11 mouse cellular contexts compared by ENCODE assay signal in the genomic region with DNA sequence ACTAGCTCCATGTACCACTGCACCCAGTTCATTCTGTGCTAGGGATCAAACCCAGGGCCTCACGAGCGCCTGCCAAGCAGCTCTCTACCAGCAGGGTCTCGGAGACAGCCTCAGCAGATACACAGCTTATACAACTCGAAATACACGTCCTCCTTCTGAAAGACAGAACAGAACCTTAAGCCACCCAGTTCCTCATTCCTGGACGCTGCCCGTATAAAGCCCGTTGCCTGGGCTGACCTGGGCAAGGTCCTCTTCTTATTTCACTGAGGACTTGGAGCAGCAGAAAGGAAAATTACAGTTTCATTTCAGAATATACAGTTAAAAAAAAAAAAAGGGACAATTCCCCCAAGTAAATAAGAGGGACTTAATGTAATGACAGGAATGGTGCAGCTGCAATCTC.
"Had no signal": no experiment of that assay in that cellular context is flagged by ENCODE, and none has a peak within 500 bp of the region (broad histone marks: within the 10 kb centered on the region; RNA-seq: fewer than 3 reads in every experiment).

No protein-coding gene starts in this region.

- H3K4me1 ChIP-seq: intestine, embryonic 15.5 days; limb, embryonic 10.5 days; liver, embryonic 15.5 days; midbrain, embryonic 13.5 days had no signal

- H3K27ac ChIP-seq: hindbrain, postnatal 0 days; intestine, embryonic 15.5 days; limb, embryonic 10.5 days; liver, embryonic 15.5 days; macrophage; midbrain, embryonic 13.5 days had no signal

- H3K9ac ChIP-seq: intestine, embryonic 15.5 days; liver, embryonic 15.5 days; midbrain, embryonic 13.5 days had no signal

- H3K27me3 ChIP-seq: intestine, embryonic 15.5 days; liver, embryonic 15.5 days; midbrain, embryonic 13.5 days had no signal

- H3K4me2 ChIP-seq: intestine, embryonic 15.5 days; liver, embryonic 11.5 days; liver, embryonic 15.5 days; midbrain, embryonic 13.5 days had no signal

- DNase-seq: lung, adult 2 months; thymus, adult 18-20 months; thymus, postnatal 14 days had no signal

- H3K36me3 ChIP-seq: intestine, embryonic 15.5 days; limb, embryonic 10.5 days; liver, embryonic 15.5 days; midbrain, embryonic 13.5 days had no signal

- ATAC-seq: hindbrain, postnatal 0 days; intestine, embryonic 15.5 days; lung, postnatal 0 days; midbrain, embryonic 13.5 days had no signal

- H3K4me3 ChIP-seq: intestine, embryonic 15.5 days; limb, embryonic 10.5 days; liver, embryonic 15.5 days; midbrain, embryonic 13.5 days had no signal

- H3K9me3 ChIP-seq: intestine, embryonic 15.5 days; limb, embryonic 10.5 days; liver, embryonic 15.5 days; midbrain, embryonic 13.5 days had no signal
